Mouse (Mus musculus): ENCODE results near the gene Abca9. TPM values are rescaled to one million over a fixed set of nuclear protein-coding genes. Genes with fewer than 3 reads are reported as not detected.

Abca9 gene
- polyA plus RNA-seq, 1 experiment from 2014 or later, result 0.80 TPM

DNA sequence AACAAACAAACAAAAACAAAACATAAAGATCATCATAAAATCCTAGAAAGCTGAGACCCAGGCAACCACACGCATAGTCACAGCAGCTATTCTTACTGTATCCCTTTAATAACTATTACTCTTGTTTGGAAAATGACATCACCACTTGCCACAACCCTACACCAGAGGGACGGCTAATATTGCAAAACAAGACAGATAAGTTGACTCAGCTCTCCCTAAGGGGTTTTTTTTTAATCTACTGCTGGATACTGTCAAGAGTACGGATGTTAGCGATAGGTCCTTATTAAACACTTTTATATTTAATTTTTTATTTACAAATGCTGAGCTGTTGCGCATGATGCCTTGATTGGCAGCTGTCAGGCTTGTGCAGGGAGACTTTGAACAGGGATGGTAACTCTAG, 37.2 kb downstream of the Abca9 start:
- H3K4me1 ChIP-seq (ENCODE audit: insufficient read depth), result no peaks in the 10 kb centered on the region
- no peak for TF ChIP-seq EP300 (IDR thresholded peaks at IDR 0.05; ENCODE audit: low read depth)
- TF ChIP-seq CTCF (IDR thresholded peaks at IDR 0.05; ENCODE audit: low read depth), result no peak
- H3K27ac ChIP-seq (ENCODE audit: low read depth), result no peak overlapping the region
- no peaks in the 10 kb centered on the region for H3K9me3 ChIP-seq (ENCODE audit: low read length)
- no peaks in the 10 kb centered on the region for H3K27me3 ChIP-seq (ENCODE audit: insufficient read depth, low read length)
- 55% methylated on average over 5 of the region's 5 CpGs for WGBS (ENCODE audit: insufficient replicate concordance)
- no peak overlapping the region for H3K9ac ChIP-seq (replicated peaks)
- H3K4me2 ChIP-seq (ENCODE audit: low read depth, low read length), result no peak overlapping the region
- no peaks in the 10 kb centered on the region; the same call in 1 of the 2 replicates for H3K36me3 ChIP-seq (replicated peaks; ENCODE audit: insufficient read depth, low read length)
- ATAC-seq (peak; percentile 84), DNase-seq (no peak)
- no peak overlapping the region for H3K4me3 ChIP-seq (ENCODE audit: low read depth, low read length)

- peak; percentile 53 for TF ChIP-seq CTCF (IDR thresholded peaks at IDR 0.05; ENCODE audit: low read depth)
- TF ChIP-seq EP300 (IDR thresholded peaks at IDR 0.05; ENCODE audit: low read depth), result no peak
- Histone ChIP-seq H3K9ac (replicated peaks) (no peak overlapping the region), H3K4me2 (ENCODE audit: low read depth, low read length) (no peak overlapping the region), H3K27me3 (ENCODE audit: insufficient read depth, low read length) (no peaks in the 10 kb centered on the region), H3K4me3 (ENCODE audit: low read depth, low read length) (no peak overlapping the region), H3K4me1 (ENCODE audit: insufficient read depth) (no peaks in the 10 kb centered on the region), H3K27ac (ENCODE audit: low read depth) (no peak overlapping the region), H3K36me3 (replicated peaks; ENCODE audit: insufficient read depth, low read length) (peaks cover 5% of the 10 kb centered on the region), H3K9me3 (ENCODE audit: low read length) (no peaks in the 10 kb centered on the region)
- no peak for DNase-seq
- WGBS (ENCODE audit: insufficient replicate concordance), result 61% methylated on average over 4 of the region's 4 CpGs
- no peak for ATAC-seq
Observed at GRCm38 (mm10) chr11:110111137-110111536, 56.9 kb downstream of the Abca9 start.

DNA sequence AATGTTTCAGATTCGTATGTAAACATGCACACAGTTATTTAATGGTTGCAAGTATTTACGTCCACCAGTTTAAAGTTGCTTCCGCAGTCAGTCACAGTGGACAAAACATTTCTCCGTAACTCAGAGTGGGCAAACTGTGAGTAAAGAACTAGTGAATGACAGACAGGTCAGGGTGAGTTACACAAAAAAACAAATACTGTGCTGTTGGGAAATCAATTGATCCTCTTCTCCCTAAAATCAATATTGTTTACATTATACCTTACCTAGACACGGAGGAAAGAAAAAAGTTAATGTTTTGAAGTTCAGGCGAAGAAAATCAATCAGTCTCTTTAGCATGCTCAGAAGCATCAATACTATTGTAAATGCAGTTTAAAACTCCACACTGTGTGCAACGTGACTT, 66.6 kb downstream of the Abca9 start:
- WGBS (ENCODE audit: insufficient replicate concordance), result 53% methylated on average over 7 of the region's 7 CpGs
- Histone ChIP-seq H3K4me3 (ENCODE audit: low read depth, low read length) (no peak overlapping the region), H3K36me3 (replicated peaks; ENCODE audit: insufficient read depth, low read length) (peaks cover 11% of the 10 kb centered on the region; the same call in 1 of the 2 replicates), H3K9ac (replicated peaks) (no peak overlapping the region), H3K4me1 (ENCODE audit: insufficient read depth) (no peaks in the 10 kb centered on the region), H3K27me3 (ENCODE audit: insufficient read depth, low read length) (no peaks in the 10 kb centered on the region), H3K9me3 (ENCODE audit: low read length) (peaks cover 4% of the 10 kb centered on the region; the same call in 1 of the 2 replicates), H3K27ac (ENCODE audit: low read depth) (peak overlapping the region; percentile 62; the same call in 1 of the 2 replicates), H3K4me2 (ENCODE audit: low read depth, low read length) (peak overlapping the region; percentile 19; the same call in 1 of the 2 replicates)
- ATAC-seq (peak; percentile 74), DNase-seq (no peak)
- TF ChIP-seq EP300 (IDR thresholded peaks at IDR 0.05; ENCODE audit: low read depth), result peak; percentile 64; the same call in 1 of the 2 replicates
- TF ChIP-seq CTCF (IDR thresholded peaks at IDR 0.05; ENCODE audit: low read depth), result no peak

DNA sequence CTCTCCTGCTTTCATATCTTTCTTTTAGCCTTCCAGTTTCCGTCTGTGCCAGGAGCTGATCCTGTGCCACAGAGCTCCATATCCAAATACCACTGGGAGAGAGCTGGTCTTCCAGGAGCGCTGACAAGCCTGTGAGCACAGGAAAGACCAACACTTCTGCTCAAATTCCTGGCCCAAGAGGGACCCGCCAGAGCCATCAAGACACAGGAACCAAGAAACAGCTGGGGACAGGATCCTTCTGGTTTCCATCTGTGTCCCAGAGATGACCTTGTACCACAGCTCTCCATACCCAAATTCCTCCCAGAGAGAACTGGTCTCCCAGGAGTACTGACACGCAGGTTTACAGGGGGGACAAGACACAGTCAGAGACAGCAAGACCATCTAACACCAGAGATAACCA, 69.1 kb downstream of the Abca9 start:
- TF ChIP-seq CTCF (IDR thresholded peaks at IDR 0.05; ENCODE audit: low read depth) (no peak), EP300 (IDR thresholded peaks at IDR 0.05; ENCODE audit: low read depth) (no peak)
- Histone ChIP-seq H3K9ac (replicated peaks) (no peak overlapping the region), H3K9me3 (ENCODE audit: low read length) (no peaks in the 10 kb centered on the region), H3K4me3 (ENCODE audit: low read depth, low read length) (no peak overlapping the region), H3K4me1 (ENCODE audit: insufficient read depth) (no peaks in the 10 kb centered on the region), H3K27me3 (ENCODE audit: insufficient read depth, low read length) (no peaks in the 10 kb centered on the region), H3K27ac (ENCODE audit: low read depth) (no peak overlapping the region), H3K4me2 (ENCODE audit: low read depth, low read length) (no peak overlapping the region), H3K36me3 (replicated peaks; ENCODE audit: insufficient read depth, low read length) (0 out of 2 replicates have a peak, but pooled peaks cover 3% of the 10 kb centered on the region)
- DNase-seq (no peak), ATAC-seq (no peak)
- 73% methylated on average over 4 of the region's 4 CpGs for WGBS (ENCODE audit: insufficient replicate concordance)

DNA sequence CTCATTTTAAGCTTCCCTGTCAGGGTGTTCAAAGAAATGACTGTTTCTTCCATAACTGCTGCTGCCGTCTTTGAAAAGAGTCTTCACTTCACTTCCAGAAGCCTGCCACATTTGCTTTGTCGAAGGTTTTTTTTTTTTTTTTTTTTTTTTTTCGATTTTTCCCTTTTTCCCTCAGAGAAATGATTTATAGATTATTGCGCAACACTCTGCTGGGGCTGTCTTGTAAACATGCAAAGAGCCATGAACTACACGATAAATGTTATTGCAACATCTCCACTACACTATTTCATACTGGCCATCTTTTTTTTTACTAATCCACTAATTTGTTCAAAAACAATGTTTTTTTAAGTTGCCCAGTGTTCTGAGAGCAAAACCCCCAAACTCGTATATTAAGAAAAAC, 70.5 kb downstream of the Abca9 start:
- Histone ChIP-seq H3K27ac (ENCODE audit: low read depth) (peak overlapping the region; percentile 66; the same call in 1 of the 2 replicates), H3K27me3 (ENCODE audit: insufficient read depth, low read length) (no peaks in the 10 kb centered on the region), H3K4me2 (ENCODE audit: low read depth, low read length) (peak overlapping the region; percentile 65), H3K9me3 (ENCODE audit: low read length) (no peaks in the 10 kb centered on the region), H3K36me3 (replicated peaks; ENCODE audit: insufficient read depth, low read length) (no peaks in the 10 kb centered on the region), H3K4me3 (ENCODE audit: low read depth, low read length) (peak overlapping the region; percentile 19; the same call in 1 of the 2 replicates), H3K4me1 (ENCODE audit: insufficient read depth) (no peaks in the 10 kb centered on the region), H3K9ac (replicated peaks) (no peak overlapping the region)
- WGBS (ENCODE audit: insufficient replicate concordance), result 47% methylated on average over 6 of the region's 6 CpGs
- TF ChIP-seq CTCF (IDR thresholded peaks at IDR 0.05; ENCODE audit: low read depth), result no peak
- TF ChIP-seq EP300 (IDR thresholded peaks at IDR 0.05; ENCODE audit: low read depth), result peak; percentile 11; the same call in 1 of the 2 replicates
- ATAC-seq (peak; percentile 61), DNase-seq (no peak)

- no peak within 1 kb of the TSS; the same call in 1 of the 2 replicates for H3K9ac ChIP-seq (replicated peaks)
- WGBS (ENCODE audit: insufficient replicate concordance), result 53% methylated on average over 5 of the region's 5 CpGs
- H3K4me2 ChIP-seq (ENCODE audit: low read depth, low read length), result peak within 1 kb of the TSS; percentile 65
- no peaks in the 10 kb centered on the region for H3K9me3 ChIP-seq (ENCODE audit: low read length)
- H3K36me3 ChIP-seq (replicated peaks; ENCODE audit: insufficient read depth, low read length), result no peaks in the 10 kb centered on the region
- no peaks in the 10 kb centered on the region for H3K4me1 ChIP-seq (ENCODE audit: insufficient read depth)
- peak within 1 kb of the TSS; percentile 35 for H3K4me3 ChIP-seq (ENCODE audit: low read depth, low read length)
- DNase-seq (no peak), ATAC-seq (no peak)
- TF ChIP-seq EP300 (IDR thresholded peaks at IDR 0.05; ENCODE audit: low read depth) (no peak), CTCF (IDR thresholded peaks at IDR 0.05; ENCODE audit: low read depth) (no peak)
- peak within 1 kb of the TSS; percentile 66 for H3K27ac ChIP-seq (ENCODE audit: low read depth)
- no peaks in the 10 kb centered on the region for H3K27me3 ChIP-seq (ENCODE audit: insufficient read depth, low read length)
Observed at GRCm38 (mm10) chr11:110095858-110096257, 72.1 kb downstream of the Abca9 start, which contains the start of gene Abca8a. Gene Abca8a, minus strand, starts transcription at chr11:110095978.
